Mouse (Mus musculus) heart, postnatal 0 days (tissue): ENCODE results near the gene Mras. TPM values are rescaled to one million over a fixed set of nuclear protein-coding genes. Genes with fewer than 3 reads are reported as not detected.

ENCODE experiments used
- ATAC-seq: fragments of 200-750 bp; cut with Nextera tagmentation; 2 replicates; pipeline ENCODE4 v1.8.0; 2017; ENCODE audit warnings: low read depth, moderate number of reproducible peaks, moderate library complexity; ENCODE audit not compliant: insufficient read depth
- DNase-seq: peaks from one replicate; pipeline ENCODE4 v3.0.0-alpha.2; 2016; ENCODE audit warnings: low spot score
- H3K27ac ChIP-seq: fragments of 300-500 bp; sonication (generic); 2 replicates; pipeline ENCODE4 v1.5.1; 2014; ENCODE audit warnings: low read depth, mild to moderate bottlenecking
- H3K27me3 ChIP-seq: fragments of 300-500 bp; sonication (generic); 2 replicates; pipeline ENCODE4 v1.6.1; 2014; ENCODE audit warnings: low read length, mixed read lengths; ENCODE audit not compliant: control insufficient read depth, insufficient read depth
- H3K36me3 ChIP-seq: fragments of 300-500 bp; sonication (generic); replicated peaks from 2 replicates; pipeline ENCODE4 v1.6.1; 2014; ENCODE audit warnings: low read length, mixed read lengths; ENCODE audit not compliant: control insufficient read depth, insufficient read depth
- H3K4me1 ChIP-seq: fragments of 300-500 bp; sonication (generic); 2 replicates; pipeline ENCODE4 v1.6.1; 2014; ENCODE audit warnings: antibody characterized with exemption; ENCODE audit not compliant: control insufficient read depth, insufficient read depth
- H3K4me2 ChIP-seq: fragments of 300-500 bp; sonication (generic); 2 replicates; pipeline ENCODE4 v1.6.1; 2014; ENCODE audit warnings: low read depth, mild to moderate bottlenecking, low read length, moderate library complexity
- H3K4me3 ChIP-seq: fragments of 300-500 bp; sonication (generic); 2 replicates; pipeline ENCODE4 v1.5.1; 2014; ENCODE audit warnings: low read depth, low read length
- H3K9ac ChIP-seq: fragments of 300-500 bp; sonication (generic); replicated peaks from 2 replicates; pipeline ENCODE4 v1.6.1; 2014; ENCODE audit warnings: low read depth, low read length, mixed read lengths
- H3K9me3 ChIP-seq: fragments of 300-500 bp; sonication (generic); replicated peaks from 2 replicates; pipeline ENCODE4 v1.6.1; 2016; ENCODE audit warnings: low read length; ENCODE audit not compliant: control insufficient read depth
- CTCF ChIP-seq: IDR thresholded peaks from 2 replicates; pipeline ENCODE4 v1.5.1; 2016; ENCODE audit warnings: antibody characterized with exemption, control low read depth, low read depth
- EP300 ChIP-seq: IDR thresholded peaks from 2 replicates; pipeline ENCODE4 v1.6.1; 2016; ENCODE audit warnings: antibody characterized with exemption, low read depth
- whole genome bisulfite sequencing: fragments of 180-500 bp; shearing (Covaris S2); extraction: QIAGEN DNeasy Blood & Tissue Kit; methylation state at CpG from one replicate; pipeline ENCODE4 v1.1.7; 2014; 5-methylcytosine and 5-hydroxymethylcytosine counted together
- polyA plus RNA-seq: library from polyadenylated mRNA; unstranded; fragments of >200 nt; fragmentation: Nextera tagmentation; extraction: Ambion mirVana; gene quantifications from 2 replicates; pipeline ENCODE4 v1.2.1, GENCODE M21; 2015
- total RNA-seq: library from RNA; depleted of rRNA; stranded (reverse); fragments of >200 nt; gene quantifications from 2 replicates; pipeline ENCODE4 v1.2.3, GENCODE M21; 2014; ENCODE audit warnings: low replicate concordance

Gene Mras
- total and polyA plus RNA-seq, 2 experiments from 2014 or later: 13.0 to 15.8 TPM

DNA sequence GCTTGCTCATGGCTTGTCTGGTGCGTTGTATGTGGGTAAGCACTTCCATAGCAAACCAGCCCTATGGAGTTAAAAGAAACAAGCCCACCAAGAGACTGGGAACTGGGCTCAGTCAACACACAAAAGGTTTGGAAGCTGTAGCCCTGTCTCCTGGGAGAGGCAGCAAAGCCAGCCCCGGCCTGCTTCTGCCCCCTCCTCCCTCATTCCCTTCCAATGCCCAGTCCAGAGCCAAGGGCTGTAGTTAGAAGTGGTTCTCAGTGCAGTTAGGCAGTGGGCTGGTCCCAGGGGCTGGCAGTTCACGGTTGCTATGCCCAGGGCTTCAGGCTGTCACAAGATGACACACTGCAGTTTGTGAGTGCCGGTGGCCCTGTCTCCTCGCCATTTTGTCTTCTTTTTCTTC is 49.1 kb downstream of the Mras start:
- no peak for ATAC-seq
- 71% methylated on average over 5 of the region's 5 CpGs for WGBS
- H3K4me1 ChIP-seq: no peaks in the 10 kb centered on the region

DNA sequence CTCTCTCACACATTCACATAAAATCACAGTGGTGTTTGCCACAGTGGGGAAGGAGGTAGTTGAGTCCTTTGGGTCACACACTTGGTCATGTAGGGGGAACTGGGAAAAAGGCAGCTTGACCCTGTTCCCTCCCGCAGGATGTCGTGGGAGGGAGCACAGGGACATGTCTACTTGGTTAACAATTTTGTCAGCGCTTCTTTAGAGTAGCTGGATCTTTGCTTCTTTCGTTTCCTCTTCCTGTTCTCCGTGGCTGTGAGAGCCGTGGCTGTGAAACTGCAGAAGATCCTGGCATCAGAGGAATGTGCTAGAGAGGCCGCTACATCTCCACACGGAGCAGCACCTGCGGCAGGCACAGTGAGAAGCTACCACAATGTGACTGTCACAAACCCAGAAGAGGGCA is 54.6 kb downstream of the Mras start:
- H3K4me1 ChIP-seq: no peaks in the 10 kb centered on the region
- no peaks in the 10 kb centered on the region for H3K9me3 ChIP-seq
- 45% methylated on average over 9 of the region's 9 CpGs for WGBS
- H3K4me3 ChIP-seq: no peak overlapping the region
- ATAC-seq: no peak
- H3K27ac ChIP-seq: no peak overlapping the region
- no peaks in the 10 kb centered on the region; the same call in 1 of the 2 replicates for H3K36me3 ChIP-seq
- no peak for TF ChIP-seq CTCF
- no peak for TF ChIP-seq EP300
- H3K4me2 ChIP-seq: no peak overlapping the region
- H3K27me3 ChIP-seq: no peaks in the 10 kb centered on the region
- no peak for DNase-seq
- no peak overlapping the region for H3K9ac ChIP-seq

More for the DNA sequence above, 49.1 kb downstream of the Mras start:
- no peak overlapping the region for H3K4me2 ChIP-seq
- no peak for DNase-seq
- no peak overlapping the region for H3K27ac ChIP-seq
- H3K27me3 ChIP-seq: no peaks in the 10 kb centered on the region
- H3K36me3 ChIP-seq: peaks cover 19% of the 10 kb centered on the region
- H3K9me3 ChIP-seq: no peaks in the 10 kb centered on the region
- no peak overlapping the region for H3K9ac ChIP-seq
- no peak overlapping the region for H3K4me3 ChIP-seq
- TF ChIP-seq CTCF: no peak
- no peak for TF ChIP-seq EP300

DNA sequence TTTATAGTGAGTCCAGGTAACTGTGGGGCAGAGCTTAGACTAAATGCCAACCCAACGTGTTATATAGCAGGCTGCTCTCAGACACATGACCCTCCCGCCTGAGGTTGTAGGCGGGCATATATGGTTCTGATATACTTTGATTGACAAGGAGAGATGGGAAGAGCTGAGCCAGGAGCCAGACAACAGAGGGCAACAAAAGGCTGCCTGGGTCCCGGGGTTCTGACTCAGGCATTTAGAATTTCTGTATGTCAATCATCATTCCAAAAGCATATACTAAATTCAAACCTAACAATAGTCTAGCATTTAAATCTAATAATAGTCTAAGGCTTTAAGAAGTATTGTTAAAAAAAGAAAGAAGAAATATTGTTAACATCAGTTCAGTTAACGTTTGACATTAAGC is 58.0 kb downstream of the Mras start:
- 40% methylated on average over 5 of the region's 5 CpGs for WGBS
- Histone ChIP-seq H3K4me3 (no peak overlapping the region), H3K9me3 (no peaks in the 10 kb centered on the region), H3K4me2 (no peak overlapping the region), H3K36me3 (no peaks in the 10 kb centered on the region), H3K4me1 (no peaks in the 10 kb centered on the region), H3K9ac (no peak overlapping the region), H3K27ac (no peak overlapping the region), H3K27me3 (no peaks in the 10 kb centered on the region)
- no peak for TF ChIP-seq CTCF
- ATAC-seq: no peak
- no peak for DNase-seq

DNA sequence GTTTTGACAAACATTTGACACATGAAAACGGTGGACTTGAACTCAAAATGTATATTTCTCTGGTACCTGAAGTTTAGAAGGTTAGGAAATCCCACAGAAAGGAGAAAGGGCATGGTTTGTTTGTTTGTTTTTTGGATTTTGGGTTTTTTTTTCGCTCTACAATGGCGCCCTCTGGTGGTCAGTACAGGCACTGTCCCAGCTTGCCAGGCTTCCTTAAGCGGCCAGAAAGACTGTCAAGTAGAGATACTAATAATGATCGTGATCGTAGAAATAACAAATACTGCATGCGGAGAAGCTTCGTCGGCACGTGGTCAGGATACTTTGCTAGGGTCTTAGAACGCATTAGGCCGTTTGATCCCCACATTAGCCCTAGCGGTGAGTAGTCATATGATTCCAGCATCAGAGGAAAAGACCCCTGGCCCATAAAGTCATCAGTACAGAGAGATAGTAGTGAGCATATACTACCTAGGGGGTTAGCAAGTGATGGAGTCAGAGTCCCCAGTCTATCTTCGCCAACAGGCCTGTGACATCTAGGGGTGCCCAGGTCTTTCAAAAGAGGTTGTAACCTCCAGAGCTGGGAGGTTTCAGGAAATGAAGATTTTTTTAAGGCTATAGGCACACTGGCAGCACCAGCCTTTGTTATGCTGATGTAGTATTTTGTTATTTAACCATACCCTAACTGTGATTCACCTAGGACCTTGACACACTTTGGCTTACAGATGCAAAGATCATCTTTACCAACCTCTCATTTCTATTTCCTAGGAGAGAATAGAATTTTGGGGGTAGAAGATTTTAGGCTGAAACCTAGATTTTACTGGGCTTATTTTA is 60.4 kb downstream of the Mras start:
- H3K36me3 ChIP-seq: no peaks in the 10 kb centered on the region
- ATAC-seq (no peak), DNase-seq (no peak)
- TF ChIP-seq CTCF (peak; percentile 75), EP300 (no peak)
- H3K9me3 ChIP-seq: no peaks in the 10 kb centered on the region
- no peak overlapping the region for H3K27ac ChIP-seq
- no peaks in the 10 kb centered on the region for H3K27me3 ChIP-seq
- peak overlapping the region; percentile 30; the same call in 1 of the 2 replicates for H3K4me2 ChIP-seq
- no peak overlapping the region for H3K4me3 ChIP-seq
- WGBS: 8% methylated on average over 14 of the region's 14 CpGs
- no peak overlapping the region for H3K9ac ChIP-seq
- no peaks in the 10 kb centered on the region for H3K4me1 ChIP-seq

DNA sequence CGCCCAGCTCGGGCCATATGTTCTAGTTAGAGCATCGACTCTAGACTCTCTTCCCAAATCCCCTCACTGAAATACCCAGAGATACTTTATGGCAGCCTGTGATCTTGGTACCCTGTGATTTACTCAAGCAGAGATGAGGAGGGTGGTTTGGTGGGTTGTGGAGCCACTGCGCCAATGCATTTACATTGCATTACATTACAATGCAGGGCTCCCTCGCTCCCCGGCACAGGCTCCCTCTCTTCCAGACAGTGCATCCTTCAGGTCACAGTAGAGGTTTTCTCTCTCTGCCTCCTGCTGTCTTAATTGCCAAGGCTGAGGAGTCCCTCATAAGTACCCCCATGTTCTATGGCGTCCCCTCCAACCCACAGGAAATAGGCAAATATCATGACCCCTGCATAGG is 68.8 kb downstream of the Mras start:
- Histone ChIP-seq H3K36me3 (no peaks in the 10 kb centered on the region), H3K9ac (no peak overlapping the region), H3K27ac (no peak overlapping the region), H3K4me2 (no peak overlapping the region), H3K27me3 (0 out of 2 replicates have a peak, but pooled peaks cover 4% of the 10 kb centered on the region), H3K4me3 (no peak overlapping the region), H3K4me1 (no peaks in the 10 kb centered on the region), H3K9me3 (no peaks in the 10 kb centered on the region)
- ATAC-seq (no peak), DNase-seq (no peak)
- WGBS: 73% methylated on average over 7 of the region's 7 CpGs
- TF ChIP-seq EP300 (no peak), CTCF (no peak)

GRCm38 (mm10) chr9:99365906-99366305 is 71.3 kb downstream of the Mras start:
- H3K27ac ChIP-seq: no peak overlapping the region
- no peak overlapping the region for H3K4me2 ChIP-seq
- TF ChIP-seq EP300 (no peak), CTCF (no peak)
- H3K9ac ChIP-seq: no peak overlapping the region
- DNase-seq (no peak), ATAC-seq (no peak)
- no peaks in the 10 kb centered on the region for H3K9me3 ChIP-seq
- no peak overlapping the region for H3K4me3 ChIP-seq
- no peaks in the 10 kb centered on the region for H3K4me1 ChIP-seq
- H3K36me3 ChIP-seq: no peaks in the 10 kb centered on the region
- H3K27me3 ChIP-seq: 0 out of 2 replicates have a peak, but pooled peaks cover 4% of the 10 kb centered on the region
- 39% methylated on average over 3 of the region's 3 CpGs for WGBS
